Mouse (Mus musculus): ENCODE results near the gene Amotl1.

- TF ChIP-seq CTCF (conservative IDR thresholded peaks at IDR 0.05; ENCODE audit: low read length): no peak
- no peak for TF ChIP-seq NANOG (IDR thresholded peaks at IDR 0.05; ENCODE audit: borderline replicate concordance, low read length)
- TF ChIP-seq POU5F1 (IDR thresholded peaks at IDR 0.05; ENCODE audit: borderline replicate concordance, low read length): no peak
These were observed 19.8 kb downstream of the Amotl1 start for GRCm38 (mm10) chr9:14625024-14625423.

Data from E14TG2a.4 (cell line).